Mouse (Mus musculus) frontal cortex, adult (tissue): ENCODE results near the gene Prap1.

Source experiments
- ATAC-seq: cut with Nextera tagmentation; 2 replicates; pipeline ENCODE4 v1.9.2; 2017; ENCODE audit warnings: mild to moderate bottlenecking, moderate library complexity, mixed read lengths; ENCODE audit not compliant: low TSS enrichment

Prap1 gene

DNA sequence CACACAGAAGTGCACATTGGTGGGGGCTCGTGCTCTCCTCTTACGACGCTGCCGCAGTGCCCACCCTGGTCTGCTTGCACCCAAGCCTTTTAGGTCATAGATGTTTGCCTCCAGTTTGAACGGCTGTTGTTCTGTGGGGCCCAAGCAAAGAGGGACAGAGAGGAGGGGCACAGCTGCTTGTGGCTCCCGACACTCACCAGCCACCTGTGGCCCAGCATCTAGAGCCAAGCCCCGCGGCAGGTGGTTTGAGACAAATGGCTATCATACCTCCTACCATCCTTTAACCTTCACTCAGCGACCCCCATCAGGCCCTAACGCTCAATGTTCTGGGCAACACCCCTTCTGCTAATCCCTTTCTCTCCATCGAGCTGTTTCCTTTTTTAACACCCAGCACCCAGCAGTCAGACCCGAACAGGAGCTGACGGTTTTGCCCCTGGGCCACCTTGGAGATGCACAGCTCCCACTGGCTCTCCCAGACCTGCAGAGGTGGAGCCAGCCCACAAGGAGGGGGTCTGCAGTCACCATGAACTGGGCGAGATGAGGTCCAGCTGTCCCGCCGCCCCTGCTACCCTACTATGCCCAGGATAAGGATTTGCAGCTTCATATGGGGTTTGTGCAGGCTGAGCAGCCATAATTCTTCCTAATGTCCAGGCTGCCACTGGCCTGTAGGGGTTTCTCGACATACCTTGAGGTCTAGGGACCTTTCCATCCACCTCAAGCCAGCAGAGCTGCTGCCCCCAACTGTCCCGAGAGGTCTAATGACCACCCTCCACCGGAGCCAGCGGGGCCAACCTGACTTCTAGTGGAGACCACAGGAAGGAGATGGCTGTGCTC, 11.6 kb upstream of the Prap1 start:
- peak; percentile 33 for ATAC-seq

DNA sequence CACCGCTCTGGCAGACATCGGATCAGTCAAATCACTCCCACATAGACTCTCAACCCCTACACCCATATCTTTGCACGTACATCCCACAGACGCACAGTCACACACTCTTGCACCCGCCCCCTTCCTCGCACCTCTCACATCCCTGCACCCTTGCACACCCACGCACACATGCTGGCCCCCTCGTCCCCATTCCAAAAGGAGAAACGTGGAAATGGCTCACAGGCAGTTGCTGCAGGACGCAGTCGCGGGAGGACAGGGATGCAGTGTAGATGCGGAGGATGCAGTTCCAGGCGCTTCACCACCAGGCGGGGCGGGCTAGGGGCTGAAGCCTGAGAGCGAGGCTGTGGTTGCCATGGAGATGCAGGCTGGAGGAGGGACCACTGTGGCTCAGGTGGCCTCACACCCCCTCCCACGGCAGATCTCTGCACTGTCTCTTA, 10.9 kb upstream of the Prap1 start, which contains the start of gene Caly:
TSS of gene Caly (minus strand) at position 307 of the 437 bp plus-strand sequence.
- peak; percentile 81 for ATAC-seq

DNA sequence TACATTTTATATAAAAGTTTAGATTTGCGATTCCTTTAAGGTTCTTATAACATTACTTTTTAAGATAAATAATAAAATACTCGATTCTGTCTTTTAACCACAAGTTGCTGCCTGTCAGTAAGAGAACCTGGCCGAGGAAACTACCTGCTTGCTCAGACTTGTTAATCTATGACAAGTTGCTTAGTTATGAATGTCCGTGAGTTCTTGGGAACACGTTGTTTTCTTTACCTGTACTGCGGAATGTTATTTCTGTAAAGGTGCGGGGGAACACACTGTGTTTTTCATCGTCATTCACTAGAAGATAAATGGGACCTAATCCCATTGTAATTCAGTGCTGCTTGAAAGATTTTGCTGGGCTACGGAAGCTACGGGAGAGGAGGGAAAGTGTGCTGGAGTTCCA, 2.6 kb upstream of the Prap1 start:
- no peak for ATAC-seq

DNA sequence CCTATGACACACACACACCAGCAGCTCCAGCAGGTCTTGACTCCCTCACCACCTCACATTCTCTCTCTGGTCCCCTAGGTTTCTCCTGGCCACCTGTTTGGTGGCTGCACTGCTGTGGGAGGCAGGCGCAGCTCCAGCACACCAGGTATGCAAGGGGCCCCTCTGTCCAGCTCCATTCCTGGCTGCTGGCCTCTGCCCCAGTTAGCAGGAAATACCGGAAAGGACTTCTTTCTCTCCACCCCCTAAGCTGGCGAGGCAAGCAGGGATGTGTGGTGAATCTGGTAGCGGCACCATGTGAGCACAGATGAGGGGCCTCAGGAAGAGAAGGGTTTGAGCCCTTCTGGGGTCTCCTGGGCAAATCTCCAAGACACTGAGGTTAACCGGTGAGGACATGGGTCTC, 1.8 kb downstream of the Prap1 start:
- no peak for ATAC-seq

DNA sequence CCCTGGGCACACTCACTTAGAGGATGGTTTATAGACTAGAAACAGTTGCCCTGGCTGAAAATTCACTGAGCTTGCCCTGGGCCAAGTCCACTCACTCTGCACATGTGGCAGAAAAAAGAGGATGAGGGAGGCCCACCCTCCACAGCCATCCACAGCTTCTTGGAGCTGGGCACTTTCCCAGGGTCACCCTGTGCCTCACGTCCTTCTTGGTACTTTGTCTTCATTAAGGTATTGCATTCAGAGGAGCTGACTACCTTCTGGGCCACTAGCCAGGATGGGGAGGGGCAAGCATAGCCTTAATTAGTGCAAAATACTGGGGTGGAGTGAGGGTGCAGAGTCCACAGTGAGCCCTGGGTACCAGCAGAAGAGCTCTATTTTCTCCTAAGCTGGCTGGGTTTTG, 2.4 kb downstream of the Prap1 start:
- ATAC-seq, result no peak

DNA sequence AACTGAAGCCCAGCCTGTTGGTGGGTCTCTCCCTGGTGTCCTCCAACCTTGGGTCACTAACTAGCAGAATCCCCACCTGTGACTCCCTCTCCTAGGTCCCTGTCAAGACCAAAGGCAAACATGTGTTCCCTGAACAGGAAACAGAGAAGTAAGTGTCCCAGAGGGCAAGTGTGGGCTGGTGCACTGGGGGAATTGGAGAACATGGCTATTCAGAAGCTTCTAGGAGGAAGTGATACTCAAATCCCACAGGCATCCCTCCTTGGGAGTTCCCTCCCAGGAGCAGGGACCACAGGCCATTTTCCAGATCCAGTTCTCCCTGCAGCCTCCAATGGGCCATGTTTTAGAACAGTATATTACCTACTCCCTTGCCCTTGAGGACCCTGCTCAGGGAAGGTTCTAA, 2.9 kb downstream of the Prap1 start:
- ATAC-seq, result no peak

DNA sequence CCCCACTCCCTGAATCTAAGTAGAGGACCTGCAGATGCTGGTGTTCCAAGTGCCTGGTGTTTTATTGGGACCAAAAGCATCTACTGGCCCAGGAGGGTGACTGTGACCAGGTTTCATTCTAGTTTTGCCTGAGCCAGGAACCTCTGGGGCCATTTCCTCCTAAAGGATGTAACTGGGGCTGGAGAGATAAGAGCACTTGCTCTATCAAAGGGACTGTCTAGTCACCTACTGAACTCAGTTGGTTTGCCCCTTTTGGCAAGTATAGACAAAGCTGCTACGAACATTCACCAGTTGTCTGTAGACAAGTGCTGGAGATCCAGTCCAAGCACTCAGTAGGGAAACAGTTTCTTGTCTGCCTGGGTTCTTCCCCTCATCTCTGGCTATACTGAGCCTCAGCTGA, 5.3 kb downstream of the Prap1 start:
- ATAC-seq, result no peak

DNA sequence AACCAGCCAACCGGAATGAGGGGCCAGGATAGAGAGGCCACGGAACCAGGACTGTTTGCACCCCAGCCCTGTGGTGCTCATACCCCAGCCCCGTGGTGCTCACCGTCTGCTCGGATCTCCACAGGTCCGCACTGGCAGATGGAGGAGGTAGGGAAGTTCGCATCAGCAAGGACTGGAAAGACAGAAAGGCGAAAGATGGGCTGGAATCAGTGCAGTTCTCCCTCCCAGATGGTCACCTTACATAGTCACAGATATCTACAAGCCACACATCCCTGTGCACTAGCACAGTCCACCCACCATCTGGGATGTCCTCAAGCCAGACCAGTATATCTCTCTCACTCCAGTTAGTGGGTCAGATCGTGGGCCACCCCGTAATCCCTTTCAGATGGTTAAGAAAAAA, 8.3 kb downstream of the Prap1 start:
- peak; percentile 45; the same call in 1 of the 2 replicates for ATAC-seq

DNA sequence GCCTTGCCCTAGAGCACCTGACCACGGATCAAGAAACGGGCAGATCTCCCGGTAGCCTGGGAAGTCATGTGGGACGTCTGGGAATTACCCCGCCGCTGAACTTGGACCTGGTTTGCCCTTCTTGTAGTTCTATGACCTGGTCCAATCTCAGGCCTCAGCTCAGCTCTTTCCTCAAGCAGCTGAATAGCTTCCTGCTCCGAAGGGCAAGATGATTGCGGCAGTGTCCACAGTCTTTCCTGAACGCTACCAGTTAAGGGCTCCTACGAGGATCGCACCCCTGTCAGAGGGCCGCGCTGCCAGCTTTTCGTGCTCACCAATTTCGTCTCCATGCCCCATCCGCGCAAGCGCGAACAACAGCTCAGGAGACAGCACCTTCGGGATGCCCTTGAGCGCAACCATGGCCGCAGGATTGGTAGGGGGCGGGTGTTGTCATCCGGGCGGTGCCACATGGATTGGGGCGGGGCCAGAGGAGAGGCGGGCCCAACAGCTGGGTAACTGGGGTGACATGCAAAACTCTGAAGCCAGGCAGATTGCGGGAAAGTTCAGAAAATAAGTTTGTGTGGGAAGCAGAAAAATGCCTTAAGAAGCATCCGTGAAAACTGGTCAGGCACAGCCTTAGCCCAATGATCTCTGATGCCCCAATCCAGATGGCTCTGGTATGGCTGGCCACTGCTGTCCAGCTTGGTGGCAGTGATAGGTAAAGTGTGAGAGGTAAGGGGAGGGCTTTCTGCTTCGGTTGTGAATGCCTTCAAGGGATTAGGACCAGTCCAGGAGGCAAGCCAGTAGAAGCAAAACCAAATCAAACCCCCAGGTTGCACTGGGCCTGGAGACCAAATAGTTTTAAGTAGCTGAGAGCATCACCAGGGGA, 9.0 kb downstream of the Prap1 start, which contains the start of gene Fuom:
TSS of gene Fuom (minus strand) at position 449 of the 868 bp plus-strand sequence.
- ATAC-seq, result peak; percentile 92

DNA sequence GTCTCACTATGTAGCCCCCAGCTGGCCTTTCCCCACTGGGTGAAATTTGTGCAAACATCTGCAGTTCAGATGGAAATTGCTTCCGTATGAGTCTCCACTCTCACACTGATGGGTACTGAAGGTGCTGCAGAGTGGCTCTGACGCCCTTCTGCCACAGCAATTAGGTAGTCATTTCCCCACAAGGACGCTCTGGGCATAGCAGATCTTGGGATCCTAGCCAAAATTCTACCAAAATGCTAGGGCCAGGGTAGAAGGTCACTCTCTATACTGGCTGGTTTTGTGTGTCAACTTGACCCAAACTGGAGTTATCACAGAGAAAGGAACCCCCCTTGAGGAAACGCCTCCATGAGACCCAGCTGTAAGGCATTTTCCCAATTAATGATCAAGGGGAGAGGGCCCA, 10.8 kb downstream of the Prap1 start:
- no peak for ATAC-seq

DNA sequence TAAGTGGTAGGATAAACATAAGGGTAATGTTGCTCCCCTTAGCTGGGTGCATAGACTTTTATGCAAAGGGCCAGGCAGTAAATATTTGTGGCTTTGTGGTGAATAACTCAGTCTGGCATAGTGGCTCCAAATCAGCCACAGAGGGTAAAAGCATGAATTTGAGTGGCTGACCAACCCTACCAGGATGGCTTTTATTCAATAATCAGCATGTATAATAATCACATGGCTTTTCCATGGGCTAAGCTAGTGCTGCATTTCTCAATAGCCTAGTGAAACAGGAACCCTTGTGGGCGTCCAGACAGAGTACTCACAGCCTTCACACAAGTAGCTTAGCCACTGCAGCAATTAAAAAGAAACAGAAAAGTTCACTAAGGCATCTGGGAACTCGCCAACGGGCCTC, 18.7 kb downstream of the Prap1 start:
- no peak for ATAC-seq

DNA sequence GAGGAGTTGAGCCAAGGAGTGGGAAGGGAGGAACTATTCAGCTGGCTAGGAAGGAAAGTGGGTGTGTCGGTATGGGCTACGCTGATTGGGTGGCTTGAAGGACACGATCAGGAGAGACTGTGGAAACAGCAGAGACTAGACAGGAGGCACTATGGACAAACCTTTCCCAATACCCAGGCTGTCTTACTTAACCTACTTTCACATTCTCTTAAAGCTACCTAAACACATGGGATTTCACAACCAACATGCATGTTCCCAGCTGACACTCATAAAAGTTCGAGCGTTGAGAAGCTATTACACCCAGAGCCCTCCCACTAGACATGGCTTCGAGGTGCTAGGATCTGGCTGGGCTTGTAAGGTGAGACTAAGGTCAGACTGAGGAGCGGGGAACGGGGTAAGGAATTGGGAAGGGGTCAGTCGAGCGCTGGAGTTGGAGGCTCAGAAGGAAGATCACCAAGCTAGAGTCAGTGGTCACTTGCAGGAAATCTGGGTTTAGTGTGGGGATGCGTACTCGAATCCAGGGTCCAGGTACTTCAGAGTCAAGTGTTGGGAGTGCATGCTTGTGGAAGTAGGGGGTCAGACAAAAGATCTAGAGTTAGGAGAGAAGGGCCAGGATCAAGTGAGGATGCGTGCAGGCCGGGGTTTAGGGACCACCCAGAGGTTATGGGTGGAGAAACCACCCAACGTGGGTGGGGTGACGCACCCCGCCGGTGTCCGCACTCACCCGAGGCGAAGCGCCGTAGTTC, 22.6 kb downstream of the Prap1 start, which contains the start of gene Paox:
TSS of gene Paox (plus strand) at position 217 of the 746 bp plus-strand sequence.
- ATAC-seq, result peak; percentile 94

DNA sequence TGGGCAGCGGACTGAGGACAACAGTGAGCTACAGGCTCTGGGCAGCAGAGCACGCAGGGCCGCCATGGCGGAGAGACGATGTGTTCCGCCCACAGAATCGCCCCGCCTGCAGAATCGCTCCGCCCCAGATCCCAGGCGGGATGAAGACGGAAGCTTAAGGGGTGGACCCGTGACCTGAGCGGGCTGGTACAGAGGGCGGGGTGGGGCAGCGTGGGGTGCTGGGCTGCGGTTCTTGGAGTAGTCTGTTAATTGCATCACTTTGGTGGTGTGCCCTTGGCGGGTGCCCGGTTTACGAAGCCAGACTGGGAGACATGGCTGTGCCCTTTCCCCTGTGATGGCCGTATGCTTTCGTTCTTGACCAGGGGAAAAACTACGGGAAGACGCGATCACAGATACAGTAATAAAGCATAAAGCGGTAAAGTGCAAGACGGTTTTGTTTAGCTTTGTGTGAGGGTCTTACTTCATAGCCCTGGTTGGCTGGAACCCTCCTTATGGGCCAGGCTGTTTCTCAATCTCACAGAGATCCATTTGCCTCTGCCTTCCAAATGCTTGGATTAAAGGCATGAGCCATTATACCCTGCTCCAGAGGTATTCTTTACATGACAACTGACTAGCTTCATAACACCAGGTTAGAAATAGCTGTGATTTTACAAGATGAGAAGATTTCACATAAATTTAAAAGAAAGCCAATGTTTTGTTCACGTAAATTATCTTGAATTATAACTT, 23.3 kb downstream of the Prap1 start, which contains the start of gene Echs1:
TSS of gene Echs1 (minus strand) at position 148 of the 726 bp plus-strand sequence.
- peak; percentile 97 for ATAC-seq

DNA sequence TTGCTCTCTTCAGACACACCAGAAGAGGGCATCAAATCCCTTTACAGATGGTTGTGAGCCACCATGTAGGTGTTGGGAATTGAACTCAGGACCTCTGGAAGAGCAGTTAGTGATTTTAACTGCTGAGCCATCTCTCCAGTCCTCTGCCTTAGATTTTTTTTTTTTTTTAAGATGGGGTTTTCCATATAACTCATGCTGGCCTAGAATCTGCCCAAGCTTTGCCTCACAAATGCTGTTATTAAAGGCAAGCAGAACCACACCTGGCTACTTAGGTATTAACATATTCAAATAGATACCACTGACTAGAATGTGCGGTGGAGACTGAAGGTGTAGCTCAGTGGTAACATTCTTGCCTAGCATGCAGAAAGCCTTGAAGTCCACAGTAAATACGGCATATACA, 27.3 kb downstream of the Prap1 start:
- ATAC-seq, result no peak

DNA sequence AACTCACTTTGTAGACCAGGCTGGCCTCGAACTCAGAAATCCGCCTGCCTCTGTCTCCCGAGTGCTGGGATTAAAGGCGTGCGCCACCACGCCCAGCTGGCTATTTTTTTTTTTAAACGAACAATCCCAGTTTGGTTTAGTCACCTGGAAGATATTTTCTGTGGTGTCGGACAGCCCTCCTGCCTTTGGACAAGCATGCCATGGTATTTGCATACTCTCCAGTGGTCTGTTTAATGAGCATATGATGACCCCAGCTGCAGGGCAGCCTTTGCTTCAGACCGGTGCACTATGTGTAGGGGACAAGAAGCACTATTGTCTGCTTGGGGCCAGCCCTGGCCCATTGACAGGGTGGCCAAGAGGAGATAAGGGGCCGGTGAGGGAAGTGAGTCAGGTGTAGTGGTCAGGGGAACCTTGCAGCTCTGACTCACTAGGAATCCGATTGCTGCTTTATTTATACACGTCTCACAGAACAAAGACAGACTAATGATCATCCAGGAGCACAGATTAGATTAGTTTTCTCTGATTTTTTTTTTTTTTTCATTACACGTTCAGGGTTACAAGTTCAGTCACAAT, 28.2 kb downstream of the Prap1 start:
- no peak for ATAC-seq

DNA sequence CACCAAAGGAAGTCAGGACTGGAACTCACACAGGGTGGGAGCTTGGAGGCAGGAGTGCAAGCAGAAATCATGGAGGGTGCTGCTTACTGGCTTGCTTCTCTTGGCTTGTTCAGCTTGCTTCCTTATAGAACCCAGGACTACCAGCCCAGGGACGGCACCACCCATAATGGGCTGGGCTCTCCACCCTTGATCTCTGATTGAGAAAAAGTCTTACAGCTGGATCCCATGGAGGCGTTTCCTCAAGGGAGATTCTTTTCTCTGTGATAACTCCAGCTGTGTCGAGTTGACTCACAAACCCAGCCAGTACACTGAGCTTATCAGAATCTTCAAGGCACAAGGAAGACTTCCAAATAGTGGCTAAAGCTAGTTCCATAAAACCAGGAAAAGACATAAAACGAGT, 29.6 kb downstream of the Prap1 start:
- ATAC-seq, result no peak

DNA sequence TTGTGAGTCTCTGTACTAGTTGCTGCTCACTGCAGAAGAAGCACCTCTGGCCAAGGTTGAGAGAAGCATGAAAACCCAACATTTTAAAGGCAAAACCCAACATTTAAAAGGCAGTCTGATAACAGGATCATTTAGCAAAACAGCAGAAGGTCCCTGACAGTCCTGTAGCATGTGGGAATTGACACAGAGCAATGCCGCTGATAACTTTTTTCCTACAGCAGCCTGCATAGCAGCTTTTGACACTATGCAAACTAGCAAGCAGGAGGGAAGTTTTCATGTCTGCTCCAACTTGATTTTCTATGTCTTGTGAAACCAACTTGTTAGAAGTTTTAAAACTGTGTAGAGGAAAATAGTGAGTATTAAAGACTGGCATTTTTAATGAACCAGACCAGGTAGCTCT, 31.2 kb downstream of the Prap1 start:
- no peak for ATAC-seq

DNA sequence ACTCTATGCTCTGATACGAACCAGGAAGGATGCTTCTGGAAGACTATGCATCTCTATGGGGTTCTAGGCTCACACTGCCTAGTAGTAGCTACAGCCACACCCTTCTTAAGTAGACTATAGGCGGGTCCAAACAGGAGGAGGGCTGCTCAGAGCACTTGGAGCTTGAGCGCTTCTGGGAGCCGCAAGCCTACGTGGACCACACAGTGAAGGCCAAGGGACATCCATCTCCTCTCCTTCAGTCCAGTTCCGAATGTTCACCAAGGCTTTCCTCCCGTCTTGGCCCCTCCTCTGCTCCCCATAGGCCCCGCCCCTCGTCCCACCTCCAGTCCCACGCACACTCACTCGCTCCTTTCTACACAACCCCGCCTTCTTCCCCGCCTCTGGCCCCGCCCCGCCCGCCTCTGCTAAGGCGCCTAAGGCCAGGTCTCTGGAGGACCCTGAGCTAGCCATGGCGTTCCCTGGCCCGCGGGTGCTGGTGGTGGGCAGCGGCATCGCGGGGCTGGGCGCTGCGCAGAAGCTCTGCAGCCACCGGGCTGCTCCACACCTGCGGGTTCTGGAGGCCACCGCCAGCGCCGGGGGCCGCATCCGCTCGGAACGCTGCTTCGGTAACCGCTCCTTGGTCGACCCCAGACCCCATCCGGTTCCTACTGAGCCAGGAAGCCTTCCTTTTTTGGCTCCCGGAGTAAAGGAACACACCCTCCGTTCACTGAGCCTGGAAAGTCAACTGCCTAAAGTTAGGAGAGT, 32.3 kb downstream of the Prap1 start:
- peak; percentile 97 for ATAC-seq

DNA sequence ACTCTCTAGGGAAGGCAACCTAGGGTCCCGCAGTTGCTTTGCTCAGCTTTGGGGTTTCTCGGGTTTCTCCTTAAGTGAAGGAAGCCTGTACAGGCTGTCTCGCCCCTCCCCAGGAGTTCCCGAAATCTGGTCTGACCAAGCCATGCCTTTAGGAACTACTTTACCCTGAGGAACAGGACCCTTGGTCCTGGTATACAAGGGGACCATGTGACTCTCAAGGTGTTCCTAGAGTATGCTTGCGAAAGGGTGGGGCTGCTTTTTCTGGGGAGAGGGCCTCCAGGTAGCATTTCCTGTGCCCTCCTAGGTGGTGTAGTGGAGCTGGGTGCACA, 32.8 kb downstream of the Prap1 start:
- peak; percentile 1; the same call in 1 of the 2 replicates for ATAC-seq

DNA sequence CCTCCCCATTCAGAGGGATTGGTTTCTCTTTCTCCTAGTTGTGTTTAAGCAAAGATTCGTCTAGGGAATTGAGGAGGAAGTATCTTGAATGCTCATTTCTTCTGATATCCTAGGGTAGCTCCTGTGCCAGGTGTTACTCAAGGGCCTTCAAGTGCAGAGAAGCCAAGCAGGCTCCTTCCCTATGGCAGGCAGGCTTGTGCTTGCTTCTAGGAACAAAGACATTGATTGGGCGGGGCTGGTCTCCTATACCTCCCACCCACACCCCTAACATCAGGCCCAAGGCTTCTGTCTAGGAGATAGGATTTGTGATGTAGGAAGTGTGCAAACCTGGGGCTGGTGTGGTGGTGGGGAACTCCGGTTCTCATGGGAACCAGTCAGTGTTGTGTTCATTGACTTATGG, 33.7 kb downstream of the Prap1 start:
- no peak for ATAC-seq
